Mouse (Mus musculus) intestine, embryonic 15.5 days (tissue): ENCODE measurements at regions not wholly inside any gene's neighbourhood (a gene's known extent, or its start where the extent isn't known, plus 50 kb on each side); places are given as distances from the start of the nearest gene placed in this dataset.

Experiments used
- ATAC-seq: fragments of 200-750 bp; cut with Nextera tagmentation; 2 replicates; pipeline ENCODE4 v1.8.0; 2017; ENCODE audit warnings: moderate TSS enrichment, moderate library complexity
- H3K27ac ChIP-seq: fragments of 300-500 bp; sonication (generic); 2 replicates; pipeline ENCODE4 v1.5.1; 2015; ENCODE audit warnings: mild to moderate bottlenecking, inconsistent platforms
- H3K27me3 ChIP-seq: fragments of 300-500 bp; sonication (generic); replicated peaks from 2 replicates; pipeline ENCODE4 v1.6.1; 2015; ENCODE audit warnings: inconsistent platforms
- H3K36me3 ChIP-seq: fragments of 300-500 bp; sonication (generic); 2 replicates; pipeline ENCODE4 v1.6.1; 2015; ENCODE audit warnings: inconsistent platforms
- H3K4me1 ChIP-seq: fragments of 300-500 bp; sonication (generic); replicated peaks from 2 replicates; pipeline ENCODE4 v1.6.1; 2015; ENCODE audit warnings: inconsistent platforms
- H3K4me2 ChIP-seq: fragments of 300-500 bp; sonication (generic); replicated peaks from 2 replicates; pipeline ENCODE4 v1.6.1; 2015; ENCODE audit warnings: mild to moderate bottlenecking, inconsistent platforms
- H3K4me3 ChIP-seq: fragments of 300-500 bp; sonication (generic); replicated peaks from 2 replicates; pipeline ENCODE4 v1.5.1; 2015; ENCODE audit warnings: inconsistent platforms
- H3K9ac ChIP-seq: fragments of 300-500 bp; sonication (generic); 2 replicates; pipeline ENCODE4 v1.6.1; 2015; ENCODE audit warnings: inconsistent platforms
- H3K9me3 ChIP-seq: fragments of 300-500 bp; sonication (generic); 2 replicates; pipeline ENCODE4 v1.6.1; 2016; ENCODE audit warnings: inconsistent platforms
- WGBS: fragments of 180-500 bp; shearing (Covaris S2); methylation state at CpG from one replicate; pipeline ENCODE4 v1.1.7; 2015; 5-methylcytosine and 5-hydroxymethylcytosine counted together

GRCm38 (mm10) chr11:112956748-112957440, 174.9 kb downstream of the Sox9 start:
- Histone ChIP-seq H3K4me3 (no peak overlapping the region), H3K27ac (no peak overlapping the region), H3K4me1 (0 out of 2 replicates have a peak, but pooled peaks cover 4% of the 10 kb centered on the region), H3K4me2 (no peak overlapping the region), H3K9ac (no peak overlapping the region), H3K9me3 (no peaks in the 10 kb centered on the region), H3K36me3 (no peaks in the 10 kb centered on the region), H3K27me3 (no peaks in the 10 kb centered on the region)
- WGBS = 78% methylated on average over 5 of the region's 5 CpGs
- no peak for ATAC-seq

- no peak overlapping the region for H3K27ac ChIP-seq
- no peaks in the 10 kb centered on the region for H3K27me3 ChIP-seq
- H3K9me3 ChIP-seq = no peaks in the 10 kb centered on the region
- no peak overlapping the region for H3K9ac ChIP-seq
- no peaks in the 10 kb centered on the region for H3K36me3 ChIP-seq
- H3K4me1 ChIP-seq = 0 out of 2 replicates have a peak, but pooled peaks cover 4% of the 10 kb centered on the region
- no peak overlapping the region for H3K4me3 ChIP-seq
- 25% methylated on average over 5 of the region's 5 CpGs for WGBS
- no peak for ATAC-seq
- no peak overlapping the region for H3K4me2 ChIP-seq
Observed at GRCm38 (mm10) chr11:112959609-112960008, 177.6 kb downstream of the Sox9 start.

DNA sequence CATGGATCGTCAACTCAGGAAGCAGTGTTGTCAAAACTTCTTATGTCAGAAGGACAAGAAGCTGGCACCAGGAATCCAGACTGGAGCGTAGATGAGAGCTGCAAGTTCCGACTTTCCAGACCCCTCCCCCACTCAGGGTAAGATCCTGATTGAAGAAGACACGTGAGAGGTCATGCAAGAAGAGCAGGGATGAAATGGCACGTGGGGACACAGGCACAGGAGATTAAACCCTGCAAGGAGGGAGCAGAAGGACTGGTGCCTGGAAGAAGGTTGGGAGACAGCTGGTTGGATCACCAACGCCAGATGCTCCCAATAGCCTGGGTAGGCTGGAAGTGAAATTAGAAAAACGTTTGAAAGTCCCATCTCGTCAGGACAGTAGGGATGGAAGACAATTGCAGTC, 191.3 kb downstream of the Sox9 start:
- no peak overlapping the region for H3K4me3 ChIP-seq
- peaks cover 1% of the 10 kb centered on the region for H3K4me1 ChIP-seq
- WGBS = 70% methylated on average over 8 of the region's 8 CpGs
- no peaks in the 10 kb centered on the region for H3K36me3 ChIP-seq
- no peaks in the 10 kb centered on the region for H3K9me3 ChIP-seq
- H3K4me2 ChIP-seq = no peak overlapping the region
- no peak for ATAC-seq
- H3K27ac ChIP-seq = no peak overlapping the region
- no peaks in the 10 kb centered on the region for H3K27me3 ChIP-seq
- H3K9ac ChIP-seq = no peak overlapping the region

GRCm38 (mm10) chr11:112974893-112975292, 192.9 kb downstream of the Sox9 start:
- no peak for ATAC-seq
- H3K4me3 ChIP-seq = no peak overlapping the region
- H3K27me3 ChIP-seq = no peaks in the 10 kb centered on the region
- H3K9me3 ChIP-seq = no peaks in the 10 kb centered on the region
- H3K36me3 ChIP-seq = no peaks in the 10 kb centered on the region
- WGBS = 86% methylated on average over 7 of the region's 7 CpGs
- no peak overlapping the region for H3K27ac ChIP-seq
- peaks cover 9% of the 10 kb centered on the region for H3K4me1 ChIP-seq
- H3K9ac ChIP-seq = no peak overlapping the region
- no peak overlapping the region for H3K4me2 ChIP-seq

- WGBS = 42% methylated on average over 12 of the region's 12 CpGs
- ATAC-seq = no peak
Observed at GRCm38 (mm10) chr11:112976914-112977785, 195.1 kb downstream of the Sox9 start.

DNA sequence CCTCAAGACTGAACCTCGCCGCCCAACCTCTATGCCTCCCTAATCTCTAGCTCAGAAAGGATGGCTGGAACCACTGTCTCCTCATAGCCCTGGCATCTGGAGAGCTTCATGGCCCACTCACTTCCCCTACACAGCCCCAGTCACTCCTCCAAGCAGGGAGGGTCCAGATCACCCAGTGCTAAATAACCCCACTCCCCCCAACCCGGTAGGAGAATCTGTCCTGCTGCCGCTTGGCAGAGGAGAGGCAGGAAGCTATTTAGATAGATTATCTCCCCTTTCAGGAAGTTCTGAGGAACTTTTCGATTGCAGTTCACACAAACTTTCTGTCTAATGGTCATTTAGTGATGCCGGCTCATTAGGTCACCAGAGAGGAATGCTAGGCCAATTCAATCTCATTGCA, 196.9 kb downstream of the Sox9 start:
- peaks cover 9% of the 10 kb centered on the region for H3K4me1 ChIP-seq
- H3K27me3 ChIP-seq = no peaks in the 10 kb centered on the region
- no peak overlapping the region for H3K9ac ChIP-seq
- no peak overlapping the region for H3K4me2 ChIP-seq
- 25% methylated on average over 6 of the region's 6 CpGs for WGBS
- no peaks in the 10 kb centered on the region for H3K36me3 ChIP-seq
- no peak overlapping the region for H3K4me3 ChIP-seq
- ATAC-seq = no peak
- no peaks in the 10 kb centered on the region for H3K9me3 ChIP-seq
- H3K27ac ChIP-seq = no peak overlapping the region

More at GRCm38 (mm10) chr11:112976914-112977785, 195.1 kb downstream of the Sox9 start:
- H3K9ac ChIP-seq = no peak overlapping the region
- no peak overlapping the region for H3K4me2 ChIP-seq
- no peaks in the 10 kb centered on the region for H3K36me3 ChIP-seq
- no peaks in the 10 kb centered on the region for H3K9me3 ChIP-seq
- no peak overlapping the region for H3K4me3 ChIP-seq
- H3K27ac ChIP-seq = no peak overlapping the region
- H3K4me1 ChIP-seq = peaks cover 9% of the 10 kb centered on the region
- no peaks in the 10 kb centered on the region for H3K27me3 ChIP-seq

DNA sequence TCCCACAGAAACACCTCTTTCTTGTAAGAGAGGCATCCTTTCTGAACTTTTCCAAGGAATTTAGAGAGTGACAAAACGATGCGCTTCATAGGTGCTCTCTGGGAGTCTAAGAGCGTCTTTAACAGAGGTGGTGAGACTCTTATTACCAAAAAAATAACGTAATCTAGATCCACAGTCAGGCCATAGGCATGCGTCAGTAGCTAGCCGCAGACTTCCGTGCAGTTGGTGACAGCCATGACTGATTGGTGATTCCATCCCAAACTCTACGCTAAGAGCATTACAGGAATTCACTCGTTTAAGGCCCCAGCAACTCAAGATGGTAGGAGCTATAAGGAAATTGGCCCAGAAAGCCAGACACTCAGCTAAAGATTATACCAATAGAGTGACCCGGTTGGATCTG, 197.4 kb downstream of the Sox9 start:
- H3K27me3 ChIP-seq = no peaks in the 10 kb centered on the region
- peaks cover 9% of the 10 kb centered on the region for H3K4me1 ChIP-seq
- 66% methylated on average over 10 of the region's 10 CpGs for WGBS
- no peak overlapping the region for H3K4me2 ChIP-seq
- no peaks in the 10 kb centered on the region for H3K36me3 ChIP-seq
- no peaks in the 10 kb centered on the region for H3K9me3 ChIP-seq
- no peak for ATAC-seq
- no peak overlapping the region for H3K9ac ChIP-seq
- H3K4me3 ChIP-seq = no peak overlapping the region
- no peak overlapping the region for H3K27ac ChIP-seq

GRCm38 (mm10) chr11:112982165-112982801, 200.3 kb downstream of the Sox9 start:
- no peak overlapping the region for H3K4me2 ChIP-seq
- no peak for ATAC-seq

DNA sequence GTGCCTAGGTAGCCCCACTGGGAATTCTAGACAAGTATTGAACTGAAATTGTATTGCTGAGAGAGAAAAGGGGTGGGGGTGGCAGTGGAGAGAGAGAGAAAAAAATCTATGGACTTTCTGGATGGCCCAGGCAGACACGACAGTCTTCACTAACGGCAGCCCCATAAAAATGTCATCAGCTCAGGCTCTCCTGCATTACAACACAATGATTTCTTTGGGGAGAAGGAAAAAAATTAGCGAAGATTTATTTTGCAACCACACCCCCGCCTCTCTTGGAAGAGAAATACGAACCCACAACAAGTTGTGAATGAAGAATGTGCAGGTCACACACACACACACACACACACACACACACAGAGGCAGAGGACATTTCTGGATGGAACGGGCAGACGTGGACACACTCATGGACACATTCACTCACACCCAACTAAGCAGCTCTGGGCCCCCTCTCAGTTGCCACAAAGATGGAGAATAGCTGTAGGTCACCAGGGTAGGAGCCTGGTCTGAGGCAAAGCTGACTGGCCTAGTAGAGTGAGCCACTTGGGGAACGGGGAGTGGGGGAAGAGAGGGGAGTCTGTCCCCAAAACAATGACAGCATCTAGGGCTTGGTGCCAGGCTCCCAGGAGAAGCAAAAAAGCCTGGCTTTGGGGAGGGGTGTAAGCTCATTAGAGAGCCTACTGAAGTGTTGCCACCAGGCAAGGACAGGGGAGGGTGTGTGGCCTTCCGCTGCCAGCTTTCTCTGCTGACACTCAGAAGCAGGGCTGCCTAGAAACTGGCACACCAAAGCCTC, 201.0 kb downstream of the Sox9 start:
- H3K27ac ChIP-seq = no peak overlapping the region
- H3K9me3 ChIP-seq = no peaks in the 10 kb centered on the region
- no peak overlapping the region for H3K4me3 ChIP-seq
- no peaks in the 10 kb centered on the region for H3K27me3 ChIP-seq
- no peak overlapping the region for H3K9ac ChIP-seq
- WGBS = 57% methylated on average over 9 of the region's 9 CpGs
- H3K4me2 ChIP-seq = no peak overlapping the region
- H3K4me1 ChIP-seq = peaks cover 10% of the 10 kb centered on the region
- ATAC-seq = no peak
- H3K36me3 ChIP-seq = no peaks in the 10 kb centered on the region

More at GRCm38 (mm10) chr11:112982165-112982801, 200.3 kb downstream of the Sox9 start:
- Histone ChIP-seq H3K4me1 (peaks cover 9% of the 10 kb centered on the region), H3K27me3 (no peaks in the 10 kb centered on the region), H3K4me3 (no peak overlapping the region), H3K9me3 (no peaks in the 10 kb centered on the region), H3K27ac (no peak overlapping the region), H3K36me3 (no peaks in the 10 kb centered on the region), H3K9ac (no peak overlapping the region)
- WGBS = 68% methylated on average over 11 of the region's 11 CpGs

DNA sequence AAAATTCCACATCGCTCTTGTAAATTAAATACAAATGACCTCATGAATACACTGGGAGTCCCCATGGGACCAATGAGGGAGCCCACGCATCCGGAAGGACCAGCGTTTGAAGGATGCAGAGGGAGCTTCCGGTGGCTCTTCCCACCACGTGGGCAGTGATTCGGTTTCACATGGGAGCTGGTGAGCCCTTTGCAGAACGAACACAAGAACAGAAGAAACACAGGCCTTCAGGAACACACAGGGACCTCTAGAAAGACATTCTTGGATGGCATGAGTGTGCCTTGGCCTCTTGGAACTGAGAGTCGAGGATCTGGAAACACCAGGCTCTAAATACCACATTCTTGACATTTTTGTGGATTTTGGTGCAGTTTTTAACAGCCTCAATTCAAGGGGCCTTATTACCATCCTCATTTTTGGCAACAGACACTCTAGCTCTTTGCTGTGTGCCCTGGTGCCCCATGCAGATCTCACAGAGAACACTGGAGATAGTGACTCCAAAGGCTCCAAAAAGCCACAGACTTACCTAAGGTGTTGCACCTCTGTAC, 204.1 kb downstream of the Sox9 start:
- no peak for ATAC-seq
- Histone ChIP-seq H3K4me1 (peaks cover 18% of the 10 kb centered on the region; the same call in 1 of the 2 replicates), H3K27ac (no peak overlapping the region), H3K36me3 (no peaks in the 10 kb centered on the region), H3K4me3 (no peak overlapping the region), H3K4me2 (no peak overlapping the region), H3K9me3 (no peaks in the 10 kb centered on the region), H3K9ac (no peak overlapping the region), H3K27me3 (no peaks in the 10 kb centered on the region)
- 80% methylated on average over 9 of the region's 9 CpGs for WGBS

DNA sequence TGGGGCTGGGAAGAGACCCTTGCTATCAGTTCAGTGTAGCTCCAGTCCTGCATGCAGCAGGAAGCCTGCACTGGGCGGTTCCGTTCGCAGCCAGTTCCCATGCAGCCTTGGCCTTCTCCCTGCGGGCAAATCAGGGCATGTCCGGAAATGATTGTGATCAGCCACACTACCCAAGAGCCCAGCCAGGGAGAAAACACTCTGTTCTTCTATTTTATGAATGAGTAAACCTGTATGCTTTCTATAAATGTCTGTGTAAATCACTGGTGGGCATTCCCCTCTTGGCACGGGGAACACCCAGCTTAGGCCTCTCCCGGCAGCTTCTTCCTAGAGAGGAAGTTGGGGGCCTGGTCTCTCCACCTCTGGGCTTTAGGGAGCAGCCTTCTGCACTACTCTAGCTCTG, 205.8 kb downstream of the Sox9 start:
- WGBS = 73% methylated on average over 7 of the region's 7 CpGs
- Histone ChIP-seq H3K4me3 (no peak overlapping the region), H3K27ac (no peak overlapping the region), H3K9ac (no peak overlapping the region), H3K36me3 (no peaks in the 10 kb centered on the region), H3K4me1 (peaks cover 18% of the 10 kb centered on the region), H3K4me2 (no peak overlapping the region), H3K9me3 (no peaks in the 10 kb centered on the region), H3K27me3 (no peaks in the 10 kb centered on the region)
- no peak for ATAC-seq
